Mouse (Mus musculus): ENCODE measurements around the gene Chrnb2. TPM values are rescaled to one million over a fixed set of nuclear protein-coding genes. Genes with fewer than 3 reads are reported as not detected.

The Chrnb2 gene
- total and polyA plus RNA-seq, 3 experiments, result 1.6 to 4.0 TPM; not detected in 1

DNA sequence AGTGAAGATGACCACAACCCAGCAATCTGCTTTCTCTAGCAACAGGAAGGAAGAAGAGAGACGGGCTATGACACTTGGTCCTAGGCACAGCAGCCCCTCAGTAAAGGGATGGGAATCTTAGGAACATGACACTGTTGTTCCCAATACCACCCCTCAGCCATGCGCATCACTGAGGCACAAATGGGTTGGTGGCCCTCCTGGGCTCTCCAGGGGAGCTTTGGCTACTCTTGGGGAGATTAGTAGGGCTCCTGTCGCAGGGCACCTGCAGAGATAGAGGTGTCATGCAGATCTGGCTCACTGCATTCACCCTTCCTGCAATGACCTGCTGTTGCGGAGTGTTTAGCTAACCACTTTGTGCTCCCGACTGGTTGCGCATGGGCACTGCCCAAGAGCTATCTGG is 21.8 kb upstream of the Chrnb2 start:
- Histone ChIP-seq H3K27ac (ENCODE audit: control insufficient read depth, low read depth, low read length) (no peak overlapping the region), H3K4me3 (ENCODE audit: control insufficient read depth in 1 of 2, insufficient read depth in 1 of 2, low read depth in 2 of 2, low read length in 2 of 2) (no peak overlapping the region), H3K36me3 (ENCODE audit: control insufficient read depth in 1 of 2, insufficient read depth in 2 of 2, low read length in 2 of 2) (peaks cover 0 to 6% of the 10 kb centered on the region in 2 experiments; a peak in 2 of 4 replicates), H3K4me1 (ENCODE audit: control insufficient read depth in 1 of 2, insufficient read depth in 2 of 2, low read length in 2 of 2) (peaks cover 0 to 5% of the 10 kb centered on the region in 2 experiments; a peak in 1 of 4 replicates), H3K9me3 (replicated peaks; ENCODE audit: insufficient read depth, low read length) (no peaks in the 10 kb centered on the region), H3K27me3 (ENCODE audit: control insufficient read depth in 1 of 2, insufficient read depth in 2 of 2, low read length in 2 of 2) (peaks cover 0 to 1% of the 10 kb centered on the region in 2 experiments), H3K79me2 (ENCODE audit: control insufficient read depth, insufficient read depth, low read length, poor library complexity) (no peaks in the 10 kb centered on the region), H3K9ac (ENCODE audit: control insufficient read depth, low read depth, low read length, poor library complexity, severe bottlenecking) (no peak overlapping the region)
- TF ChIP-seq ETS1 (IDR thresholded peaks at IDR 0.05; ENCODE audit: low read depth, low read length) (no peak), NELFE (IDR thresholded peaks at IDR 0.05; ENCODE audit: low read depth, low read length) (no peak), SMC3 (IDR thresholded peaks at IDR 0.05; ENCODE audit: low read depth, low read length) (no peak), CHD1 (IDR thresholded peaks at IDR 0.05; ENCODE audit: low read depth, low read length) (no peak), MYC (IDR thresholded peaks at IDR 0.05; ENCODE audit: low read depth, low read length) (no peak), GABPA (IDR thresholded peaks at IDR 0.05; ENCODE audit: low read depth, low read length) (no peak), JUND (IDR thresholded peaks at IDR 0.05; ENCODE audit: low read depth, low read length) (no peak), EP300 (IDR thresholded peaks at IDR 0.05; ENCODE audit: low read depth in 1 of 2, low read length in 2 of 2) (no peak), KAT2A (conservative IDR thresholded peaks at IDR 0.05; ENCODE audit: low read depth, low read length) (no peak), ELF1 (IDR thresholded peaks at IDR 0.05; ENCODE audit: low read depth, low read length) (no peak), MYB (IDR thresholded peaks at IDR 0.05; ENCODE audit: low read depth, low read length) (no peak)
- DNase-seq (ENCODE audit: low read depth, low spot score), result no peak

DNA sequence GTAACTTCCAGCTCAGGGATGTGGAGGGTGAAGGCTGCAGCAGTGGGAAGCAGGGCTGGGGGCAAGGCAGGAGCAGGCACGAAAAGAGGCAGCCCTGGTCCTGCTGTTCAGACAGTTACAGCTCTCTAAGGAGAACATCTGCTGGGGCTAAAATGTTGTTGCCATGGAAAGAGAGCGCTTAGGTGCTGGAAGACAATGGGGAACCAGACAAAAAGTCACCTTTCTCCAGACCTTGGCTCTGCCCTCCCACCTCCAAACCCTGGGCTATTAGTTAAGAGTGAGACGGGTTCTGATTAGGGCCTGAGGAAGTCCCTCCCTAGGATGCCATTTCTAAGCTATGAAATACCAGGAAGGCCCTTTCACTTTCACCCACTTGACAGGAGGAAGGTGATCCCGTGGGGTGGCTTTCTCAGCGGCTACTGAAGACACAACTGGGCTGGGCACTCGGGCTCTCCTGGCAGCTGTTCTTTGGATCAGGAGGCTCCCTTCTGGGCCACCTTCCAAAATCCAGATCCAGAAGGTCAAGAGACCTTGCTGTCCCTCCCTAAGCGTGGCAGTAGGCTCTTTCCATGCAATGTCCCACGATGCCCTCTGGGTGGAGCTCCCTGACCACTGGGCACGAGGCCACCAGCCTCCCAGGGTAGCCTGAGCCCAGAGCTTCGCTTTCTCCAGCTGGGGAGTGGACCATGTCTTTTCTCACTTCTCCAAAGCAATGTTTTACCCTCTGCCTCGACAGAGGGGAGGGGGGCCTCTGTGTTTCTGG is 20.7 kb upstream of the Chrnb2 start:
- no peak overlapping the region for H3K27ac ChIP-seq (ENCODE audit: control insufficient read depth, low read depth, low read length)
- no peaks in the 10 kb centered on the region for H3K79me2 ChIP-seq (ENCODE audit: control insufficient read depth, insufficient read depth, low read length, poor library complexity)
- peaks cover 0 to 5% of the 10 kb centered on the region in 2 experiments; a peak in 1 of 4 replicates for H3K4me1 ChIP-seq (ENCODE audit: control insufficient read depth in 1 of 2, insufficient read depth in 2 of 2, low read length in 2 of 2)
- TF ChIP-seq SMC3 (IDR thresholded peaks at IDR 0.05; ENCODE audit: low read depth, low read length) (peak; percentile 77), MAFK (IDR thresholded peaks at IDR 0.05; ENCODE audit: borderline replicate concordance, low read depth, low read length) (no peak), KAT2A (conservative IDR thresholded peaks at IDR 0.05; ENCODE audit: low read depth, low read length) (no peak), MAX (IDR thresholded peaks at IDR 0.05; ENCODE audit: low read length) (0 out of 2 replicates have a peak, but pooled peaks have one; percentile 42), ZKSCAN1 (IDR thresholded peaks at IDR 0.05; ENCODE audit: low read depth, low read length) (no peak), MEF2A (IDR thresholded peaks at IDR 0.05; ENCODE audit: extremely low read depth, insufficient replicate concordance, low read depth, low read length, poor library complexity, severe bottlenecking) (no peak), E2F4 (IDR thresholded peaks at IDR 0.05; ENCODE audit: borderline replicate concordance, low read depth, low read length) (no peak), MAZ (IDR thresholded peaks at IDR 0.05; ENCODE audit: low read depth, low read length) (0 out of 2 replicates have a peak, but pooled peaks have one; percentile 55), USF2 (IDR thresholded peaks at IDR 0.05; ENCODE audit: borderline replicate concordance in 1 of 2, insufficient read depth in 1 of 2, low read depth in 1 of 2, low read length in 2 of 2) (no peak), ZC3H11A (IDR thresholded peaks at IDR 0.05; ENCODE audit: low read depth, low read length) (peak; percentile 58), CTCF (IDR thresholded peaks at IDR 0.05 in 2 of 3, conservative IDR thresholded peaks at IDR 0.05 in 1 of 3; ENCODE audit: control insufficient read depth in 1 of 3, insufficient read depth in 1 of 3, low read depth in 2 of 3, low read length in 3 of 3, poor library complexity in 1 of 3, severe bottlenecking in 1 of 3) (peak; percentile 78 to 90 (median 85)), POLR2A (IDR thresholded peaks at IDR 0.05; ENCODE audit: control insufficient read depth in 1 of 2, insufficient read depth in 1 of 2, low read depth in 1 of 2, low read length in 2 of 2, poor library complexity in 1 of 2) (no peak), POLR2AphosphoS5 (IDR thresholded peaks at IDR 0.05; ENCODE audit: borderline replicate concordance, low read depth, low read length) (no peak), GATA1 (IDR thresholded peaks at IDR 0.05; ENCODE audit: low read depth, low read length) (no peak), NELFE (IDR thresholded peaks at IDR 0.05; ENCODE audit: low read depth, low read length) (no peak), RAD21 (IDR thresholded peaks at IDR 0.05; ENCODE audit: low read depth, low read length) (peak; percentile 84), CHD1 (IDR thresholded peaks at IDR 0.05; ENCODE audit: low read depth, low read length) (no peak), JUND (IDR thresholded peaks at IDR 0.05; ENCODE audit: low read depth, low read length) (no peak), MXI1 (IDR thresholded peaks at IDR 0.05; ENCODE audit: low read depth, low read length) (no peak; the same call in 1 of the 2 replicates), SIN3A (IDR thresholded peaks at IDR 0.05; ENCODE audit: low read length) (peak; percentile 17; the same call in 1 of the 2 replicates), TBP (IDR thresholded peaks at IDR 0.05; ENCODE audit: low read depth, low read length) (no peak)
- H3K4me3 ChIP-seq (ENCODE audit: control insufficient read depth in 1 of 2, insufficient read depth in 1 of 2, low read depth in 2 of 2, low read length in 2 of 2), result peak overlapping the region; percentile 4 to 56; a peak in 3 of 4 replicates
- H3K9me3 ChIP-seq (replicated peaks; ENCODE audit: insufficient read depth, low read length), result no peaks in the 10 kb centered on the region
- peak; percentile 60 for DNase-seq (ENCODE audit: low read depth, low spot score)
- H3K36me3 ChIP-seq (ENCODE audit: control insufficient read depth in 1 of 2, insufficient read depth in 2 of 2, low read length in 2 of 2), result peaks cover 0 to 12% of the 10 kb centered on the region in 2 experiments; a peak in 2 of 4 replicates
- peak overlapping the region; percentile 36 for H3K9ac ChIP-seq (ENCODE audit: control insufficient read depth, low read depth, low read length, poor library complexity, severe bottlenecking)
- H3K27me3 ChIP-seq (ENCODE audit: control insufficient read depth in 1 of 2, insufficient read depth in 2 of 2, low read length in 2 of 2), result peaks cover 0 to 1% of the 10 kb centered on the region in 2 experiments
